Mouse (Mus musculus): ENCODE measurements around the gene Abcc4. TPM values are rescaled to one million over a fixed set of nuclear protein-coding genes. Genes with fewer than 3 reads are reported as not detected.
A peak's percentile ranks its signal among the peaks of the same experiment; 100 is the strongest.

Abcc4 gene
- total RNA-seq, 2 experiments from 2014 or later: 8.7 to 11.1 TPM

DNA sequence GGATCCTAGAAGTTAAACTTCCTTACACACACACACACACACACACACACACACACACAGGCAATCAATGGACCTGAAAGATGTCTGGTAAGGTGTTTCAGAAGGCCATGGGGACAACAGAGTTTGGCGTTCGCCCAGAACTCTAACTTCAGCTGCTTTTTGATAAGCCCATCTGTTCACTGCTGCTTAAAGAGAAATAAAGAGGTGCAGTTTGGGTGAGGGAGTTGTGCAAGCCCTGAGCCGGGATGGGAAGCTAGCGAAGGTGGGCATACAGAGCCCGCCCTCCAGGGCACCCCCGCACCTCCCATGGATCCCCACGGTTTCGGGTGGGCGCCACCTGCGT, 583 bp downstream of the Abcc4 start:
- peak overlapping the region; percentile 88 for H3K27ac ChIP-seq
- peak overlapping the region; percentile 87 for H3K4me3 ChIP-seq
- DNase-seq (ENCODE audit: low spot score in 2 of 2): no peak
- peak; percentile 29; the same call in 1 of the 2 replicates for TF ChIP-seq CTCF (conservative IDR thresholded peaks at IDR 0.05)

DNA sequence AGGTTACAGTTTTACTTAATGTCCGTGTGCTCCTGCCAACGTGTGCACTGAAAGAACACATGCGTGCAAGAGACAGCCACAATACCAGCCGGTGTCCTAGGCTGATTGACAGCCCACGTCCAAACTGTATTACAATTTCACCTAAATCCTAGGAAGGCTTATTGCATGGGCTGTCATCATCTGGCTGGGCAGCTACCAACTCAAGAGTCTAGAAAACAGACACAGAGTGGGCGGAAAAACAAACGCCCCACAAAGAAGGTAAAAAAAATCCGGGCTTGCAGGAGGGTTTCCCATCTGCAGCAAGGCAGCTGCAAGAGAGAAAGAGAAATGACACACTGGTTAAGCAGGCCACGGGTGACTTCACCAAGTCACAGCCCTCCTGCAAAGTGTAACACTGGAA, 2.7 kb downstream of the Abcc4 start:
- H3K27ac ChIP-seq: no peak overlapping the region
- no peak overlapping the region for H3K4me3 ChIP-seq
- TF ChIP-seq CTCF (conservative IDR thresholded peaks at IDR 0.05): no peak
- DNase-seq (ENCODE audit: low spot score in 2 of 2): peak in 1 of 2 experiments; percentile 10

DNA sequence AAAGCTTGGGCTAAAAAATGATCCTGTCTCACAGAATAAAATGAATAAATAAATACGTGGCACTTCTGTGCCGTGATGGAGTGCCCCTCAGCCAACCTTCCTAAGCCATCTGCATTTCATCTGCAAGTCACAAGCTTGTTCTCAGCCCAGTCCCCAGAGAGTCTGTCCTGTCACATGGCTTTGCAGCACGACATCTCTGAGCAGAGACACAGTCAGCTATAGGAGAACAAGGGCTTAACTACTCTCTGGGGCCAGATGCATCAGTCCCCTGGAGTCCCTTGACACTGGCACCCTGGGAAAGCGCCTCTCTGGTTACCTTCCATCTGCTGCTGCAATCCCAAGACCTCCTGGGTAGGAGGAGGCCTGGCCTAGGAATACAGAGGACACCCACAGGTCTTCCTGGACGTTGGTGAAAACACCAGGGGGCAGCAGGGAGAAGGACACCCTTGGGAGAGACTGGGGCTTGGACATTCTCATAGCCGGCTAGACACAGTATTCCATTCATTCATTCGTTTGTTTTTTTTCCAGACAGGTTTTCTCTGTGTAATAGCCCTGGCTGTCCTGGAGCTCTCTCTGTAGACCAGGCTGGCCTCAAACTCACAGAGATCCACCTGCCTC, 3.9 kb downstream of the Abcc4 start:
- Histone ChIP-seq H3K27ac (no peak overlapping the region), H3K4me3 (no peak overlapping the region)
- TF ChIP-seq CTCF (conservative IDR thresholded peaks at IDR 0.05): peak; percentile 68
- no peak for DNase-seq (ENCODE audit: low spot score in 2 of 2)

DNA sequence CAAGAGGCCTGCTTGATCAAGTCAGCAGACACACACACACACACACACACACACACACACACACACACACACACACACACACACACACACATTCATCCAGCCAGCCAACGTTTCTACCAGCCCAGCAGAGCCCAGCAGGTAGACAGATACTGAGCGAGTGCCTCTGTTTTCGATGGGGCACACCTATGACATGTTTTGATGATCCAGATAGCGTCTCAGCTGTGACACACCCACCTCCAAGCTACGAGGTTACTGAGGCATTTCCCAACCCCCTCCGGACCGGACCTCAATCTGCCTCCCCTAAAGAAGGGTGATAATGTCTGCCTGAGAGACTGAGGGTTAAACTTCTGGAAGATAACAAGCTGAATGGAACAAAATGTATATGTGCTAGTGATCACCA, 5.4 kb downstream of the Abcc4 start:
- Histone ChIP-seq H3K4me3 (no peak overlapping the region), H3K27ac (no peak overlapping the region)
- no peak for DNase-seq (ENCODE audit: low spot score in 2 of 2)
- no peak for TF ChIP-seq CTCF (conservative IDR thresholded peaks at IDR 0.05)

DNA sequence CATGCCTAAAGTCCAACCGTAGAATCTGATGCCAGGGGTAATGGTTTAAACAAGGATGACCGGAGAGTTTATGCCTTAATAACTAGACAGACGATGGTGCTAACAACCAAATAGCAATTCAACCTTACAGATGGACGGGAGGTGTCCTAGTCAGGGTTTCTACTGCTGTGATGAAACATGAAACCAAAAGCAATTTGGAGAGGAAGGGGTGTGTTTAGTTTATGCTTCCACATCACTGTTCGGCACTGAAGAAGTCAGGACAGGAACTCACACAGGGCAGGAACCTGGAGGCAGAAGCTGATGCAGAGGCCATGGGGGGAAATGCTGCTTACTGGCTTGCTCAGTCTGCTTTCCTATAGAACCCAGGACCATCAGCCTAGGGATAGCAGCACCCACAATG, 6.1 kb downstream of the Abcc4 start:
- TF ChIP-seq CTCF (conservative IDR thresholded peaks at IDR 0.05): no peak

DNA sequence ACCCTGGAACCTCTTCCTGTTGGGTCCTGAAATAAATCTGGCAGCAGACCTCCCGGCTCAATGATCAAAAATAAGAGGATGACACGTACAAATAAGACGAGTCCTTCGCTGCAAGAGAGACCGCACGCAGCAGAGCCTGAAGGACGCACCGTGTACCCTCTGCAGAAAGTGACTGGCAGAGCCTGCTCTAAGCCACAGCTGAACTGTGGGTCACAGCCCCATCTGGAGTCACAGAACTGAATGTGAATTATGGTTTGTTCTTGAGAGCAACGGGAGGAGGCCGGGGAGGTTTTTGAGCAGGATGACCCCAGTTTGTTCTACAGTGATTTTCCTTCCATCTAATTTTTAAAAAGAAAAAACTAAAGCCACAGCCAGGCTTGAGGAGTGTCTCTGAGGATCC, 6.5 kb downstream of the Abcc4 start:
- no peak for DNase-seq (ENCODE audit: low spot score in 2 of 2)
- Histone ChIP-seq H3K27ac (no peak overlapping the region), H3K4me3 (no peak overlapping the region)
- no peak for TF ChIP-seq CTCF (conservative IDR thresholded peaks at IDR 0.05)

More for the DNA sequence above, 6.1 kb downstream of the Abcc4 start:
- Histone ChIP-seq H3K4me3 (no peak overlapping the region), H3K27ac (no peak overlapping the region)
- DNase-seq (ENCODE audit: low spot score in 2 of 2): no peak

DNA sequence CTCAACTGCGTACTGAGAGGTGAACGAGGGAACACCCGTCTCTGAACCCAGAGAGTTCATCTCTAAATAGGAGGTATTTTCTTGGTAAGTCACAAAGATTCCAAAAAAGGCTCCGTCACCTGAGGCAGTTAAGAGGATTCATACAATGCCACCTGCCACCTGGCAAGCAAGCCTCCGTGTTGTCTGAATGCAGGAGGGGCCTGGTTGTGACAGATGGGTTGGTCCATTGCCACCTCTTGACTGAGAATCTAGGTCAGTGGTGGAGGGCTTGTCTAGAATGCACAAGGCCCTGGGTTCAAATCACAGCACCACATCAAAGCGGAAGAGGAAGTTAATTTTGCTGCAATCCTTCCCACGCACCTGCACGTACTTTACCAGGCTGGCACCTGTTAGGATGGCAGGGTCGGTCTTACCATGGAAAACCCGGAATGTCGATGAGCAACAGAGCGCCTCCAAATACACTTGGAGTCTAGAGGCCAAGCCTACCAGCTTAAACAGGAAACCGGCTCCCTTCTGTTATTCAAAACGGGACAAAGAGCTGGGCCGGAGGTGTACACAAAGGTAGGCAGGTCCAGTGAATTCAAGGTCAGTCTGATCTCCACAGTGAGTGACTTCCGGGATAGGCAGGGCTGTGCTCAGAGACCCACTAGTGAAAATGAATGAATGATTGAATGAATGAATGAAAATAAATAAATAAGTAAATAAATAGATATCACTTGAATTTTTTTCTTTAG, 9.3 kb downstream of the Abcc4 start:
- TF ChIP-seq CTCF (conservative IDR thresholded peaks at IDR 0.05): no peak
- no peak for DNase-seq (ENCODE audit: low spot score in 2 of 2)
- Histone ChIP-seq H3K4me3 (no peak overlapping the region), H3K27ac (no peak overlapping the region)

DNA sequence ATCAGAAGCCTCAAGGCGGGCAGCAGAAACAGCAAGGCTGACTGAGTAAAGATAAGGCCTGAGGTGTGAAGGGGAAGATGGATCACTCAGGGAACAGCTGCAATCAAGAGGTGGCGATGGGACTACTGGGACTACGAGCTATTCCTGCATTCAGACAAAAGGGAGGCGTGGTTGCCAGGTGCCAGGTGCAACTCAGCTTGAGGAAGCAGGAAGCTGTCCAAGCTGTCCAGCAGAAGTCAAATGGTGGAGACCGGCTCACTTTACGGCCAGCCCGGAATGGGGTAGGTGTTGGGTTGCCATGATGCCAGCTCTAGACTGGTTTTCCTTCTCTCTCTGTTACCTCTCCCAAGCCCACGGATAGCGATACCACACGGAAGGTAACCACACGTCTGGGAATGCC, 10.2 kb downstream of the Abcc4 start:
- no peak for TF ChIP-seq CTCF (conservative IDR thresholded peaks at IDR 0.05)
- no peak overlapping the region for H3K27ac ChIP-seq
- no peak for DNase-seq (ENCODE audit: low spot score in 2 of 2)
- H3K4me3 ChIP-seq: no peak overlapping the region

DNA sequence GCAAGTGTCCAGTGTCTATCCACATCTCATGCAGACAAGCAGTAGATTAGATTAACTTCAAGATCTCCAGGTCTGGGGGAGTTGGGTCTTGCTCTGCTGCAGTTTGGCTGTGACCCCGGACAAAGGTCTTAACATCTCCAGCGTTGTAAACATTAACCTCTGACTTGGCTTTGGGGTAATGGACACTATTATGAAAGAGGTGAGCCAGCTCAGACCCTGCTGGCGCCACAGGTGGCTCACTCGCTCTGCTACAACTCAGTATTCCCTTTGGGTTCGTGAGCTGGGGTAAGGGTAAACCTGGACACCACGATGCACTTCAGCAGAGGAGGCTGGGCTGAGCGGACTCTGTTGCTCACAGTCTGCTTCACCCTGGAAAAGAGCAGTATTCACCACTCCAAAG, 11.7 kb downstream of the Abcc4 start:
- H3K27ac ChIP-seq: no peak overlapping the region
- no peak for DNase-seq (ENCODE audit: low spot score in 2 of 2)
- H3K4me3 ChIP-seq: no peak overlapping the region
- TF ChIP-seq CTCF (conservative IDR thresholded peaks at IDR 0.05): no peak

DNA sequence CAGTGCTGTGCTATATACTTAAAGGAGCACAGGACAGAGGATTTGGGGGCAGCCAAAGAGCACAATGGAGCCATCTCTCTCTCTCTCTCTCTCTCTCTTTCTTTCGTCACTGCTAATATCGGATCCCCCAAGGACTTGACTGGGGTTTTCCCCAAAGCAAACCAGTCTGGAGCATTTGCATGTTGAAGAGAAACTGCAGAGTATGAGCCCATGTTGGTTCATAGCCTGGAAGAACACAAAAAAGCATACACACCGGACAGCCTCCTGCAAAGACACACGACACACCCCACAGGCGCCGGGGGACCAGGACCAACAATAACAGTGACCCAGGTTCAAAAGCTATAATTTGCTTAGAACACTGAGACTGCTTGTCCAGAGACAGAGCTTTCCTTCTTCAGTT, 14.1 kb downstream of the Abcc4 start:
- peak overlapping the region; percentile 67; the same call in 1 of the 2 replicates for H3K27ac ChIP-seq
- no peak overlapping the region for H3K4me3 ChIP-seq
- no peak for DNase-seq (ENCODE audit: low spot score in 2 of 2)
- no peak for TF ChIP-seq CTCF (conservative IDR thresholded peaks at IDR 0.05)

DNA sequence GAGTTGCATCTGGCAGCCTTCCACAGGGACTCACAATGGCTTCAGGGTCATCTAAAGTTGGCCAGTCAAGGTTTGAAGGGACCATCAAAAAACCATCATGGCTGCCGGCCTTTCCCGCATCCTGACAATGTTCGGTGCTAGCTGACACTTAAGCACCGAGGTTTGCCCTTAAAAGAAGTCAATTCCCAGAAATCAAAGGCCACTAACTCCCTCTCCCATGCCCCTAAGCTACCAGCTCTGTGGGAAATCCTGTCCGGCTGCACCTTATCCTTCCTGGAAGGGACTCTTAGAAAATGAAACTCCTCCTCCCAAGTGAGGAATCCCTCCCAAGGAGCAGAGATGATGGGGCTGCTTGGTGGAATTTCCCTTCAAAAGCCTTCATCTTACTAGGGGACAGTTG, 14.6 kb downstream of the Abcc4 start:
- DNase-seq (ENCODE audit: low spot score in 2 of 2): no peak
- Histone ChIP-seq H3K27ac (peak overlapping the region; percentile 67), H3K4me3 (no peak overlapping the region)
- TF ChIP-seq CTCF (conservative IDR thresholded peaks at IDR 0.05): no peak

DNA sequence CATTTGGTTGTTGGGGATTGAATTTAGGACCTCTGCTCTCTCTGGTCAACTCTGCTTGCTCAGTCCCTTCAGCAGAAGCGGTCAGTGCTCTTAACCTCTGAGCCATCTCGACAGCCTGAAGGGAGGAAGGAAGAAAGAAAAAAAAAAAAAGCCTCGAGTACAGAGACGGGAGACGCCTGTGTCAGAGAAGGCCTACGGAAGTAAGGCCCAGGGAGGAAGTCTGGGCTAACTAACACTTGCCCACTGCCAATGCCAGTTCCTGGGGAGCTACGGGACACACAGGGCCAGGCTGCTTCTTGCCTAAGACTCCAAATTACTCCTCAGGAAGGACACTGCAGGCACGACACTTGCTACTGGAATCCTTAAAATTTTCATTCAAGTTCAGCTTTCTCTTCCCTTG, 15.1 kb downstream of the Abcc4 start:
- no peak for DNase-seq (ENCODE audit: low spot score in 2 of 2)
- TF ChIP-seq CTCF (conservative IDR thresholded peaks at IDR 0.05): no peak
- Histone ChIP-seq H3K4me3 (no peak overlapping the region), H3K27ac (peak overlapping the region; percentile 67)

DNA sequence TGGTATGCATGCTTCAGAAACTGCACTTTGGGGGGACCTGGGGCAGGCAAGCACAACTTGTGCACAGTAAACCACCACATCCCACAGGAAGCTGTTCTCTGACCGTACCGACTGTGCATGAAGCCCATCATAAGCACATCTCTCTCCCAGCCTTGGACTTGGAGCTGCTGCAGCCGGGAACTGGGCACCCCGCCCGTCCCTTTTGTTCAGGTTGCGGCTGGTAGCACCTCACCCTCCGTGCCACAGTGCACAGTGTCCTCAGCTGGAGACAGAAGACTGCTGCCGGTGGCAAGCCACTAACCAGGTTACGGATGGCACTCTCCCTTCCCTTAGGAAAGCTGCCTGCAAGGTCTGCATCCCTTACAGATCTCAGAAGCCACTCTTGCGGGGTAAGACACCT, 15.7 kb downstream of the Abcc4 start:
- H3K27ac ChIP-seq: no peak overlapping the region
- H3K4me3 ChIP-seq: no peak overlapping the region
- TF ChIP-seq CTCF (conservative IDR thresholded peaks at IDR 0.05): no peak
- no peak for DNase-seq (ENCODE audit: low spot score in 2 of 2)

DNA sequence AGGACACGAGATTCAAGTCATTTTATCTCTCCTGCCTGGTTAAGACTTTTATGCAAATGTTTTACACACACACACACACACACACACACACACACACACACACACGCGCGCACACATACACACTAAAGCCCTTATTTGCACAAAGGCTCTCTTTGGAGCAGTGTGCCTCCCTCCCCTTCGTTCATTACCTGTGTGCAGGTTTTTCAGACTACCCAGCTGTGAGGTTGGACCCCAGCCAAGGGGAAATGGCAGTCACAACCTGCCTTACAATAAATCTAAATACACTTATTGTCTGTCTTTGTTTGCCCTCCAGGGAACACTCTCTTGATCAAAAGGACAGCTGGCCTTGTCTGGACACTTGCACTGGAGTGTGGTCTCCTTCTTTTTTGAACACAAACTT, 17.4 kb downstream of the Abcc4 start:
- Histone ChIP-seq H3K4me3 (no peak overlapping the region), H3K27ac (no peak overlapping the region)
- no peak for TF ChIP-seq CTCF (conservative IDR thresholded peaks at IDR 0.05)
- DNase-seq (ENCODE audit: low spot score in 2 of 2): no peak

Data from layer of hippocampus, adult 2 months (tissue).